Mouse (Mus musculus) liver, adult 2 months (tissue): Measurements from ENCODE around the gene Slc38a8.
A peak's percentile ranks its signal among the peaks of the same experiment; 100 is the strongest.

Source experiments
- CTCF ChIP-seq: fragments of 200-500 bp; IDR thresholded peaks from 2 replicates; pipeline ENCODE4 v1.5.1; 2011; ENCODE audit warnings: low read depth, low read length, control low read depth
- POLR2A ChIP-seq: fragments of 200-500 bp; IDR thresholded peaks from 2 replicates; pipeline ENCODE4 v1.6.1; 2011; ENCODE audit warnings: low read length, control low read depth; ENCODE audit not compliant: insufficient read depth; ENCODE audit errors: extremely low read depth

DNA sequence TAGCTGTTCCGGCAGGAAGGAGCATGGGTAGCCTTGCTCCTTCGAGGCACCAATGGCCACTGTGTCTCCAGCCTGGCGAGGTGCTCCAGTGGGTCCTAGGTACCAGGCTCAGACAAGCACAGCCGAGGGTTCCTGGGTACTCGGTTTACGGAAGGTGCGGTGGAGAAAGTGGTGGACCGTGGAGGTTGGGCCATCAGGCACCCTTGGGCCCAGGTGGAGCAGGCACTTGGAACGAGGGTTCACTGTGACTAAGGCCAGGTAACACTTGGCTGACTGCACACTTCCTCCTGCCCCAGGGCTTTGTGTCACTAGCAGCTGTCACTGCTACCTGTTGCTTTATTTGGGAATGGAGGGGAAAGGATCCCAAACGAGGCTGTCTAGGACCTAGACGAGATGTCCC lies 64.0 kb downstream of the Slc38a8 start:
- no peak; the same call in 1 of the 2 replicates for TF ChIP-seq CTCF
- peak; percentile 69; the same call in 1 of the 2 replicates for TF ChIP-seq POLR2A
